Mouse (Mus musculus): Measurements from ENCODE around the gene Ccni. TPM values are rescaled to one million over a fixed set of nuclear protein-coding genes. Genes with fewer than 3 reads are reported as not detected.
A peak's percentile ranks its signal among the peaks of the same experiment; 100 is the strongest.

Ccni gene
- polyA plus RNA-seq, 1 experiment from 2014 or later, result 118 TPM

DNA sequence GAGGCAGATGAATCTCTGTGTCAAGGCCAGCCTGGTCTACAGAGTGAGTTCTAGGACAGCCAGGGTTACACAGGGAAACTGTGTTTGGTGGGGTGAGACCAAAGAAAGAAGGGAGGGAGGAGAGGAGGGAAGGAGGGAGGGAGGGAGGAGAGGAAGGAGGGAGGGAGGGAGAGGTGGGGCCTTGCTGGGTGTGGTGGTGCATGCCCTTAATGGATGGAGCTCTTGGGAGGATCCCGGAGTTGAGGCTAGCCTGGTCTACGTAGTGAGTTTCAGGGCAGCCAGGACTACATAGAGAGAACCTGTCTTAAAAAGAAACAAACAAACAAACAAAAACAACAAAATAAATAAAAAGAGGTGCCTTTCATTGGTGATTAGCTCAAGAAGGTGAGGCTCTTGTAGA, 26.5 kb upstream of the Ccni start:
- no peaks in the 10 kb centered on the region for H3K9me3 ChIP-seq (replicated peaks)

DNA sequence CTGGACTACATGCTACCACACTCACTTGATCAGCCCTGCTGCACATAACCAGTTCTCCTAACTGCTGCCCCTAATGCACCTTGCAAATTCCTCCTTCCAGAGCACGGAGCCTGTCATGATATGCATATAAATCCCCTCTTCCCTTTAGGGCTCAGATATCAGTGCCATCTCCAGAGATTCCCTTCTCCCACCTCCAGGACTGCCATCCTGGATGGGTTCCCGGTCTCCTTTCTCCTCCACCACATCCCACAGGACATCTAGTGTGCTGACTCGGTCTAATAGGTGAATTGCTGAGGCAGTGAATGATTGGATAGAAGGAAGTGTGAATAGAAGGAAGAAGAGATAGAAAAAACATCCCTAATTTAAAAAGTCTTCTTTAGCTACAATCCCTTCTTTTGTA, 25.4 kb upstream of the Ccni start:
- Histone ChIP-seq H3K4me2 (no peak overlapping the region), H3K4me3 (no peak overlapping the region), H3K36me3 (no peaks in the 10 kb centered on the region), H3K9me3 (replicated peaks) (no peaks in the 10 kb centered on the region), H3K27me3 (replicated peaks) (0 out of 2 replicates have a peak, but pooled peaks cover 5% of the 10 kb centered on the region), H3K9ac (no peak overlapping the region), H3K4me1 (replicated peaks) (no peaks in the 10 kb centered on the region), H3K27ac (ENCODE audit: poor library complexity, severe bottlenecking) (no peak overlapping the region)
- no peak for ATAC-seq (ENCODE audit: insufficient number of reproducible peaks, low FRiP score)
- WGBS, result 66% methylated on average over 3 of the region's 3 CpGs

More for the DNA sequence above, 26.5 kb upstream of the Ccni start:
- Histone ChIP-seq H3K4me1 (replicated peaks) (no peaks in the 10 kb centered on the region), H3K4me2 (no peak overlapping the region), H3K9ac (no peak overlapping the region), H3K4me3 (no peak overlapping the region), H3K27me3 (replicated peaks) (0 out of 2 replicates have a peak, but pooled peaks cover 5% of the 10 kb centered on the region), H3K36me3 (no peaks in the 10 kb centered on the region), H3K27ac (ENCODE audit: poor library complexity, severe bottlenecking) (no peak overlapping the region)
- ATAC-seq (ENCODE audit: insufficient number of reproducible peaks, low FRiP score), result no peak
- 90% methylated on average over 2 of the region's 2 CpGs for WGBS

DNA sequence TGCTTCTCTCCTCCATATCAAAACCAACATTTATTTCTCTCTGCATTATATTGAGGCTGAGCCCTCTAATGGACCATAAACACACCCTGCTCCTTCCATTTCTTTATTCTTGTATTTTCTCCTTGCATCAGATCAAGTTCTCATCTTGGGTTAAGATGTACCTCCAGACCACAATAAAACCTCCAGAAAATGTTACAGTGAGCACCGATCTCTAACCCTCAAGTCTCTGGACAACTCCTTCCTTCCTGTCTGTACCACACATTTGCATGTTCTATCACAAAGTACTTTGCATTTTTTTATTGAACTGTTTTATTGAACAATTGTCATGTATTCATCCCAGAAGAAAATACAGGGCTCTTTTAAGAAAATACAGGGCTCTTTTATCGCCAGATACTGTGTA, 23.2 kb upstream of the Ccni start:
- Histone ChIP-seq H3K4me2 (no peak overlapping the region), H3K27me3 (replicated peaks) (peaks cover 7% of the 10 kb centered on the region; the same call in 1 of the 2 replicates), H3K36me3 (no peaks in the 10 kb centered on the region), H3K27ac (ENCODE audit: poor library complexity, severe bottlenecking) (no peak overlapping the region), H3K9ac (no peak overlapping the region), H3K9me3 (replicated peaks) (no peaks in the 10 kb centered on the region), H3K4me3 (no peak overlapping the region), H3K4me1 (replicated peaks) (no peaks in the 10 kb centered on the region)
- no peak for ATAC-seq (ENCODE audit: insufficient number of reproducible peaks, low FRiP score)
- WGBS, result 68% methylated on average over 2 of the region's 2 CpGs

DNA sequence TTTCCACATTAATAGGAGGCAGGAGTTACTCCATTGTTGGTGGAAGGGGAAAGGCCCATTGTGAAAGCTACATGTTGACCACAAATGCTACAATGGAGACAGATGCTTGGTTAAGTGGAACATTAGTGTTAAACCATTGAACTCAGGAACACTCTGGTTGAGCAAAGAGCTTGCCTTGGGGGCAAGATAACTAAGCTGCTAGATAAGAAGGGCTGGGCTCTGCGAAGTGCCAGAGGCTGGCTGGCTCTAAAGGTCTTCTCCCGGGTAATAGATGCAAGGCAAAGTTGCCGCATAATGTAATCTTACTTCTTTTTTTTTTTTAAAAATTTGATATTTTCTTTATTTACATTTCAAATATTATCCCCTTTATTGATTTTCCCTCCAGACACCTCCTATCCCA, 20.9 kb upstream of the Ccni start:
- ATAC-seq (ENCODE audit: insufficient number of reproducible peaks, low FRiP score), result no peak

DNA sequence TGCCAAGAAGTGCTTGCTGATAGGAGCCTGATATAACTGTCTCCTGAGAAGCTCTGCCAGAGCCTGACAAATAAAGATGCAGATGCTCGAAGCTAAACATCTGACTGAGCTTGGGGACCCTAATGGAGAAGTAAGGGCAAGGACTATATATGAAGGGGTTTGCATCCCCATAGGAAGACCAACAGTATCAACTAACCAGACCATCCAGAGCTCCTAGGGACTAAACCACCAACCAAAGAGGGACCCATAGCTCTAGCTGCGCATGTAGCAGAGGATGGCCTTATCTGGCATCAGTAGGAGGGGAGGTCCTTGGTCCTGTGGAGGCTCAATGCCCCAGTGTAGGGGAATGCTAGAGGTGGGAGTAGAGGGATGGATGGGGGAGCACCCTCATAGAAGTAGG, 18.3 kb upstream of the Ccni start:
- H3K27ac ChIP-seq (ENCODE audit: poor library complexity, severe bottlenecking), result no peak overlapping the region
- no peak for ATAC-seq (ENCODE audit: insufficient number of reproducible peaks, low FRiP score)
- H3K4me3 ChIP-seq, result no peak overlapping the region
- H3K9me3 ChIP-seq (replicated peaks), result no peaks in the 10 kb centered on the region
- H3K4me2 ChIP-seq, result no peak overlapping the region
- H3K4me1 ChIP-seq (replicated peaks), result no peaks in the 10 kb centered on the region
- no peaks in the 10 kb centered on the region for H3K36me3 ChIP-seq
- no peak overlapping the region for H3K9ac ChIP-seq
- WGBS, result 66% methylated on average over 2 of the region's 2 CpGs
- H3K27me3 ChIP-seq (replicated peaks), result peaks cover 3% of the 10 kb centered on the region

More for the DNA sequence above, 20.9 kb upstream of the Ccni start:
- H3K36me3 ChIP-seq, result no peaks in the 10 kb centered on the region
- no peak overlapping the region for H3K27ac ChIP-seq (ENCODE audit: poor library complexity, severe bottlenecking)
- WGBS, result 51% methylated on average over 3 of the region's 3 CpGs
- no peak overlapping the region for H3K9ac ChIP-seq
- H3K27me3 ChIP-seq (replicated peaks), result peaks cover 8% of the 10 kb centered on the region
- H3K4me2 ChIP-seq, result no peak overlapping the region
- H3K4me3 ChIP-seq, result no peak overlapping the region
- no peaks in the 10 kb centered on the region for H3K4me1 ChIP-seq (replicated peaks)
- no peaks in the 10 kb centered on the region for H3K9me3 ChIP-seq (replicated peaks)

DNA sequence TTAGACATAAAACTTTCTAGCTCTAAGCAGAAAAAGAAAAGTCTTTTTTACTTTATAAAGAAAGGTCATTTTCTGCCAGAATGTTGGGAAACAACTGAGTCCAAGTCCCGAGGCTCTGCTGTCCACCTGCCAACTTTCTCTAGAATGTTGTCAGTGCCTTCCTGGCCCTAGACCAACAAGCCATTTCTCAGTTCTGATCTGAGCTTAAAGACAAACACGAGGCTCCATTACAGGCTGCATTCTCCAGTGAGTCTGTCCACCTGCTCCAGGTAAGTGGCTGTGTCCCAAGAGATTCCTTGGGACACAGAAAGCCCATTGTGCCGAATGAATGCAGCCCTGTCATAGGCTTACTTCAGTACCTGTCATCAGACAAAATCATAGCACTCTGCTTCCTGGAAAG, 15.4 kb upstream of the Ccni start:
- H3K9ac ChIP-seq, result no peak overlapping the region
- H3K4me2 ChIP-seq, result no peak overlapping the region
- no peak overlapping the region for H3K27ac ChIP-seq (ENCODE audit: poor library complexity, severe bottlenecking)
- ATAC-seq (ENCODE audit: insufficient number of reproducible peaks, low FRiP score), result no peak
- no peaks in the 10 kb centered on the region for H3K9me3 ChIP-seq (replicated peaks)
- H3K36me3 ChIP-seq, result no peaks in the 10 kb centered on the region
- WGBS, result 59% methylated on average over 3 of the region's 3 CpGs
- H3K4me1 ChIP-seq (replicated peaks), result no peaks in the 10 kb centered on the region
- H3K27me3 ChIP-seq (replicated peaks), result peaks cover 3% of the 10 kb centered on the region
- H3K4me3 ChIP-seq, result no peak overlapping the region

DNA sequence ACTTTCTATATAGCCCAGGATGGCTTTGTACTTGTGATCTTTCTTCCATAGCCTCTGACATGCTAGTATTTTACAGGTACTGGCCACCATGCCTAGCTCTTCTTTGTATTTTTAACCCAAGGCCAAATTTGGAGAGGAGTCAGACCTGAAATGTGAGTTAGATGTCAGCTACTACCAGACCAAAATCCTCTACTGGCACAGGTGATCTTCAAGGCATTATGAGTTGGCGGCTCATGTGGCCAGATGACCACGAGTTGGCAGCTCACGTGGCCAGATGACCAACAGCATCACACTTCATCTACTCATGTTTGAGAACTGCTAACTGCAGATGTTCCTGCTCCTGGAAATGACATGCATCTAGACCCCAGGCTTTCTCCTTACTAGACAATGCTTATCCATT, 12.1 kb upstream of the Ccni start:
- no peaks in the 10 kb centered on the region; the same call in none of the 2 replicates for H3K27me3 ChIP-seq (replicated peaks)
- H3K4me1 ChIP-seq (replicated peaks), result no peaks in the 10 kb centered on the region
- ATAC-seq (ENCODE audit: insufficient number of reproducible peaks, low FRiP score), result no peak
- no peaks in the 10 kb centered on the region; the same call in 1 of the 2 replicates for H3K9me3 ChIP-seq (replicated peaks)
- H3K27ac ChIP-seq (ENCODE audit: poor library complexity, severe bottlenecking), result no peak overlapping the region
- H3K36me3 ChIP-seq, result no peaks in the 10 kb centered on the region
- H3K4me3 ChIP-seq, result no peak overlapping the region
- WGBS, result 89% methylated on average over 3 of the region's 3 CpGs
- no peak overlapping the region for H3K4me2 ChIP-seq
- H3K9ac ChIP-seq, result no peak overlapping the region

DNA sequence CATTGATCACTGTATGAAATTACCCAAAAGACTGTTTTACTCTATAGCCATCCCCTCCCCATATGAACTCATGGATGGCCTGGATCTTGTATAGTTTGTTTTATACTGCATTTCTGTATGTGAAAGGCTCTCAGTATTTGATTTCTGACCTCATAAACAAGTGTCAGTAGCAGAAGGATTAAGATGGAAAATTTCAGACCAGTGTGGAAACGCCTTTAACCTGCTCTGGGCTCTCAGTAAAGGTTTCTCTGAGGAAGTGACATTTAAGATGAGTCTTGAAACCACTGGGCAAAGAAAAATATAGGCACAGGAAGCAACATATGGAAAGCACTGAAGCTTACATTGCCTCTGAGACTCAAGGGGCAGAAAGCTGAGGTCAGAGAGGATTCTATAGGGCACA, 1.3 kb upstream of the Ccni start:
- WGBS, result 70% methylated on average over 1 of the region's 1 CpGs

DNA sequence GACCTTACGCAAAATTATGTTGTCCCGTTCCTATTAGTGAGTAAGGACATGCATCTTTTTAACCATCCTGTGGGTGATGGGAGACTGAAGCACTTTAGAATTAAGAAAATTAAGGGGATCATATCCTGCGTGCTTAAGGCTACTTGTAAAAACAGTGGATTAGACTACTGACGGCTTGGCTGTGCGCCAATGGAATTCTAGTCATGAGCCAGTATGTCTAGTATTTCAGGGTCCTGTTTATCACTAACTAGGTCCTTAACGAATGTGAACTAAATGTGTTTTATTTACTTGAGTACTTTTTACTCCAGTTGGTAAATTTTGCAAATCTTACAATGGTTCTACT, 682 bp upstream of the Ccni start:
- H3K36me3 ChIP-seq, result peaks cover 2% of the 10 kb centered on the region; the same call in 1 of the 2 replicates
- peaks cover 9% of the 10 kb centered on the region for H3K4me1 ChIP-seq (replicated peaks)
- H3K27me3 ChIP-seq (replicated peaks), result no peaks in the 10 kb centered on the region
- ATAC-seq (ENCODE audit: insufficient number of reproducible peaks, low FRiP score), result no peak
- peak overlapping the region; percentile 100 for H3K4me3 ChIP-seq
- peak overlapping the region; percentile 96 for H3K27ac ChIP-seq (ENCODE audit: poor library complexity, severe bottlenecking)
- H3K9me3 ChIP-seq (replicated peaks), result no peaks in the 10 kb centered on the region
- peak overlapping the region; percentile 100 for H3K9ac ChIP-seq
- 4% methylated on average over 6 of the region's 6 CpGs for WGBS
- H3K4me2 ChIP-seq, result peak overlapping the region; percentile 89

More for the DNA sequence above, 1.3 kb upstream of the Ccni start:
- peaks cover 9% of the 10 kb centered on the region for H3K4me1 ChIP-seq (replicated peaks)
- peak overlapping the region; percentile 68 for H3K27ac ChIP-seq (ENCODE audit: poor library complexity, severe bottlenecking)
- no peaks in the 10 kb centered on the region for H3K27me3 ChIP-seq (replicated peaks)
- H3K36me3 ChIP-seq, result no peaks in the 10 kb centered on the region
- H3K4me3 ChIP-seq, result no peak overlapping the region
- H3K9ac ChIP-seq, result 0 out of 2 replicates have a peak overlapping the region, but pooled peaks have one; percentile 25
- H3K9me3 ChIP-seq (replicated peaks), result no peaks in the 10 kb centered on the region
- peak overlapping the region; percentile 89; the same call in 1 of the 2 replicates for H3K4me2 ChIP-seq
- no peak for ATAC-seq (ENCODE audit: insufficient number of reproducible peaks, low FRiP score)

DNA sequence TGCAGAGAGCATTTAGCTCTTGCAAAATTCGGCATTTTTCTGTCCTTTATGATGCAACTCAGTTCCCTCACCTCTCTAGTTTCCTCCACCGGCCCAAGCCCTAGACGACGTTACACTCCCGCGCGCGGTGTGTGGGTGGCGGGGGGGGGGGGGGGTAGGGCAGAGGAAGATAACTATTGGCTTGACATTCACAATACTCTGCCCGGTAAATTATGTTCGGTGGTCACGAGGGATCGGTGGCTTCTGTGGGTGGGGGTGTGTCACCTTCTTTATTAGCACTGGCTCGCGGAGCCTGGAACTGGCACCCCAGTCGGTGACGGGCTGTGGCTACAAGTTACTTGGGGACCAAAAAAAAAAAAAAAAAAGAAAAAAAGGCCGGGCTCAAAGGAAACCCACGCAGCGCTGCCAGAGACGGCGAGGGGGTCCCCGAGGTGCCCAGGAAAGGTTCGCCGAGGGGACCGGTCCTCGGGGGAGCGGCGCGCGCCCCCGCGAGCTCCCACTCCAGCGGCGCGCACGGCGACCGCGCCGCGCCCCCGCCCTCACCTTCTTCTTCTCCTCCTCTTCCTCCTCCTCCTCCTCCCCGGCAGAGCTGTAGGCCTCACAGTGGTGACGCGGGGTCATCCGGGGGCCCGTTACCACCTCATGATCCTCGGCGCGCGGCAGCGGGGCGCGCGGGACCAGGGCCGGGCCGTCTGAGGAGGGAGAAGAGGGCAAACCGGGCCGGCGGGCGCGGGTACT, 755 bp downstream of the Ccni start:
- peak; percentile 64 for ATAC-seq (ENCODE audit: insufficient number of reproducible peaks, low FRiP score)
- Histone ChIP-seq H3K4me2 (peak overlapping the region; percentile 89), H3K4me3 (peak overlapping the region; percentile 100), H3K27me3 (replicated peaks) (no peaks in the 10 kb centered on the region), H3K9ac (peak overlapping the region; percentile 100), H3K36me3 (peaks cover 8% of the 10 kb centered on the region), H3K9me3 (replicated peaks) (no peaks in the 10 kb centered on the region), H3K4me1 (replicated peaks) (peaks cover 9% of the 10 kb centered on the region), H3K27ac (ENCODE audit: poor library complexity, severe bottlenecking) (peak overlapping the region; percentile 96)
- WGBS, result under 1% methylated on average over 43 of the region's 63 CpGs

DNA sequence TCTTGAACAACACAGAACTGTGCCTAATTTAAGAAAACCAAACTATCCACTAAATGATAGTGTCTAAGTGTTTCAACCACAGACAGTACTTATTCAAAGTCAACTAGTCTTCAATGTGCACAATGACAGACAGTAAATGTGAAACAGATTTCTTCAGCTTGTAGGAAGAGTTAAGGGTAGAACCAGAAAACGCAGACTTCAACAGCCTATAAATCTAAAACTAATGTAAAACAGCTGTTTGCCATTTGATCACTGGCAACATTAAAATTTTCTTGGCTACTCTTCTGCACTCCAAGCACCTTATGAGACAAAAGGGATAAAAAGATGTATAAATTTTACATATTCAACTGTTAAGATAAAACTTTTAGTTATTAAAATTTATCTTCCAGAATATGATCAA, 5.1 kb downstream of the Ccni start:
- Histone ChIP-seq H3K4me2 (no peak overlapping the region), H3K27me3 (replicated peaks) (no peaks in the 10 kb centered on the region), H3K9ac (no peak overlapping the region), H3K27ac (ENCODE audit: poor library complexity, severe bottlenecking) (no peak overlapping the region), H3K4me1 (replicated peaks) (peaks cover 11% of the 10 kb centered on the region), H3K9me3 (replicated peaks) (no peaks in the 10 kb centered on the region), H3K36me3 (peaks cover 36% of the 10 kb centered on the region), H3K4me3 (no peak overlapping the region)
- WGBS, result 82% methylated on average over 1 of the region's 1 CpGs
- no peak for ATAC-seq (ENCODE audit: insufficient number of reproducible peaks, low FRiP score)

DNA sequence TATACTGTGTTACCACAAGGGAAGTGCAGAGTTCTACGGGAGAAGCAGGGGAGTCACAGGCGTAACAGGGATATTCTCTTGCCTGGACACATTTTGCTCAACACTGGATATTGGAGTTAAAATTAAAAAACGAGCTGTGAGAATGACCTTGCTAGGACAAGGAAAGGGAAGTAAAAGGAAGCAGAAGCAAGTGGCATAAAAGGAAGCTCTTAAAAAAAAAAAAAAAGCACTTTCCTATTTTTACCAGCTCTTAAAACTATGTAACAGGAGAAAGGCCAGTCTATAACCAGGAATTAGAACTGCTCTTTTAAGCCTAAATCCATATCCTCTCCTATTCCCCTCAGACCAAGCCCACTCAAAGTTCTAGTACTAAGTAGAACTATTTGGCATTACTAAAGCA, 8.1 kb downstream of the Ccni start:
- no peaks in the 10 kb centered on the region for H3K9me3 ChIP-seq (replicated peaks)

More for the DNA sequence above, 8.1 kb downstream of the Ccni start:
- WGBS, result 79% methylated on average over 3 of the region's 3 CpGs
- H3K36me3 ChIP-seq, result peaks cover 45% of the 10 kb centered on the region
- H3K9ac ChIP-seq, result no peak overlapping the region
- H3K4me3 ChIP-seq, result no peak overlapping the region
- peaks cover 6% of the 10 kb centered on the region; the same call in 1 of the 2 replicates for H3K4me1 ChIP-seq (replicated peaks)
- no peaks in the 10 kb centered on the region for H3K27me3 ChIP-seq (replicated peaks)
- H3K4me2 ChIP-seq, result no peak overlapping the region
- 0 out of 2 replicates have a peak overlapping the region, but pooled peaks have one; percentile 21 for H3K27ac ChIP-seq (ENCODE audit: poor library complexity, severe bottlenecking)
- ATAC-seq (ENCODE audit: insufficient number of reproducible peaks, low FRiP score), result no peak
